In the genomic region with DNA sequence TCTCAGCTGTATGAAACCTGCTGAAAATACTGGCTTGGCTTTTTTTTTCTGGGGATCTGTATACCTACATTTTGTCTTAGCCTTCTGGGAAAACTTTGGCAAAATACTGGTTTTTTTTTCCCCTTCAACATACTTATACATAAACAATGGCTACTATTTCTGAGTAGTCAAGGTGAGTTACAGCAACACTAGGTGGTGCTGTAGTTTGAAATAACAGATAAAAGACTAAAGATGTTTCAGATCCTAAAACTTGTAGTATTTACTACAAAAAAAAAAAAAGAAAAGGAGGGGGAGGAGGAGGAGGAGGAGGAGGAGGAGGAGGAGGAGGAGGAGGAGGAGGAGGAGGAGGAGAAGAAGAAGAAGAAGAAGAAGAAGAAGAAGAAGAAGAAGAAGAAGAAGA, we compare ENCODE assay signal across 23 mouse cellular contexts.
A peak's percentile ranks its signal among the peaks of the same experiment; 100 is the strongest.
DNase-seq lines count a peak whose midpoint lies in the region; ATAC-seq and TF ChIP-seq lines count a peak whose summit lies in the region.
"Had no signal": no experiment of that assay in that cellular context is flagged by ENCODE, and none has a peak within 500 bp of the region (broad histone marks: within the 10 kb centered on the region; RNA-seq: fewer than 3 reads in every experiment).

No protein-coding gene starts in this region.

- no peak overlapping the region for H3K4me2 ChIP-seq in CH12.LX (ENCODE audit: insufficient read depth, low read depth, poor library complexity, severe bottlenecking)
- H3K4me2 ChIP-seq: embryonic facial prominence, embryonic 12.5 days; embryonic facial prominence, embryonic 15.5 days; heart, embryonic 13.5 days; hindbrain, embryonic 15.5 days had no signal

- H3K36me3 ChIP-seq in CH12.LX (replicated peaks in 1 of 2; ENCODE audit: control insufficient read depth in 1 of 2, insufficient read depth in 1 of 2, low read length in 1 of 2): no peaks in the 10 kb centered on the region
- no peaks in the 10 kb centered on the region for H3K36me3 ChIP-seq in splenic B cell, adult 2 months (ENCODE audit: control insufficient read depth, insufficient read depth, low read length, poor library complexity, severe bottlenecking)
- H3K36me3 ChIP-seq: embryonic facial prominence, embryonic 12.5 days; embryonic facial prominence, embryonic 15.5 days; G1E; heart, embryonic 10.5 days; heart, embryonic 13.5 days; hindbrain, embryonic 15.5 days had no signal

- dilution Hi-C loops in CH12.LX (cut with MboI; ENCODE audit: extremely low pct_ligation_motif_present, extremely low pct_unique_long_range_greater_than_20kb, low sequenced_read_pairs): no loop called here

- no peak for TF ChIP-seq EP300 in CH12.LX (IDR thresholded peaks at IDR 0.05; ENCODE audit: low read length)

- peaks cover 0 to 19% of the 10 kb centered on the region in 2 experiments; a peak in 2 of 4 replicates for H3K4me1 ChIP-seq in CH12.LX (ENCODE audit: control insufficient read depth in 1 of 2, insufficient read depth in 2 of 2)
- H3K4me1 ChIP-seq: embryonic facial prominence, embryonic 12.5 days; embryonic facial prominence, embryonic 15.5 days; heart, embryonic 10.5 days; heart, embryonic 13.5 days; hindbrain, embryonic 15.5 days had no signal

- DNase-seq in 416B (ENCODE audit: low read depth) (peak; percentile 20), CH12.LX (ENCODE audit: extremely low read depth) (peak; percentile 36)
- peak; percentile 50 for DNase-seq in splenic B cell, adult 2 months (ENCODE audit: low read depth, low spot score)
- no peak for DNase-seq in urinary bladder, adult 2 months (ENCODE audit: low spot score)
- DNase-seq: adrenal gland, adult 2 months; adrenal gland, postnatal 14 days; cerebellum, adult 11-12 months; cerebellum, adult 8-10 months; cerebellum, postnatal 14 days; gastrocnemius, postnatal 25 days; heart, adult 2 months; heart, postnatal 14 days; heart, postnatal 4 days had no signal

- peak; percentile 58 for TF ChIP-seq RAD21 in CH12.LX (IDR thresholded peaks at IDR 0.05; ENCODE audit: low read depth, low read length)

- no peaks in the 10 kb centered on the region for H3K79me2 ChIP-seq in CH12.LX (replicated peaks; ENCODE audit: control insufficient read depth, extremely low read depth, insufficient read depth, poor library complexity, severe bottlenecking)

- H3K27me3 ChIP-seq in CH12.LX (replicated peaks): no peaks in the 10 kb centered on the region
- H3K27me3 ChIP-seq in splenic B cell, adult 2 months (ENCODE audit: control insufficient read depth, insufficient read depth, low read length, poor library complexity, severe bottlenecking): no peaks in the 10 kb centered on the region
- H3K27me3 ChIP-seq: embryonic facial prominence, embryonic 12.5 days; embryonic facial prominence, embryonic 15.5 days; heart, embryonic 13.5 days; hindbrain, embryonic 15.5 days had no signal

- no peak overlapping the region for H3K27ac ChIP-seq in CH12.LX (ENCODE audit: insufficient read depth, low read depth)
- H3K27ac ChIP-seq: embryonic facial prominence, embryonic 12.5 days; embryonic facial prominence, embryonic 15.5 days; heart, adult 2 months; heart, embryonic 10.5 days; heart, embryonic 13.5 days; hindbrain, embryonic 15.5 days had no signal

- H3K9me3 ChIP-seq in CH12.LX (replicated peaks; ENCODE audit: low read length): no peaks in the 10 kb centered on the region
- H3K9me3 ChIP-seq: embryonic facial prominence, embryonic 12.5 days; embryonic facial prominence, embryonic 15.5 days; G1E; heart, embryonic 10.5 days; heart, embryonic 13.5 days; hindbrain, embryonic 15.5 days had no signal

- 0 out of 2 replicates have a peak, but pooled peaks have one; percentile 42 for ATAC-seq in common myeloid progenitor, adult 5-6 weeks (replicated peaks; ENCODE audit: low read depth, poor library complexity, severe bottlenecking)
- no peak for ATAC-seq in cerebellum, adult (ENCODE audit: insufficient number of reproducible peaks, low FRiP score, low TSS enrichment)
- ATAC-seq: forebrain, embryonic 14.5 days; intestine, postnatal 0 days had no signal

- no peak for TF ChIP-seq POLR2A in CH12.LX (IDR thresholded peaks at IDR 0.05; ENCODE audit: low read depth, low read length)

- in situ Hi-C loops in CH12.LX (cut with MboI; ENCODE audit: low pct_ligation_motif_present, low pct_unique_long_range_greater_than_20kb, low sequenced_read_pairs): loop anchor here (10.0 to 25.0 kb wide), 4 partner anchors 112 to 700 kb away; partner anchors contain the start of gene Sim1

- no peak overlapping the region for H3K9ac ChIP-seq in CH12.LX (ENCODE audit: insufficient read depth, low read depth)
- H3K9ac ChIP-seq: embryonic facial prominence, embryonic 12.5 days; embryonic facial prominence, embryonic 15.5 days; heart, embryonic 13.5 days; hindbrain, embryonic 15.5 days had no signal

- peak in 1 of 2 experiments; percentile 64; a peak in 2 of 4 replicates for TF ChIP-seq CTCF in CH12.LX (conservative IDR thresholded peaks at IDR 0.05 in 1 of 2, IDR thresholded peaks at IDR 0.05 in 1 of 2; ENCODE audit: low read depth in 2 of 2, low read length in 2 of 2)

- H3K4me3 ChIP-seq in CH12.LX (replicated peaks in 1 of 3; ENCODE audit: low read depth in 2 of 3, low read length in 2 of 3, poor library complexity in 1 of 3): no peak overlapping the region
- H3K4me3 ChIP-seq: embryonic facial prominence, embryonic 12.5 days; embryonic facial prominence, embryonic 15.5 days; heart, adult 2 months; heart, embryonic 10.5 days; heart, embryonic 13.5 days; hindbrain, embryonic 15.5 days had no signal

TF ChIP-seq in CH12.LX, 34 proteins besides CTCF, POLR2A, EP300 and RAD21:
- TF ChIP-seq ZC3H11A (IDR thresholded peaks at IDR 0.05; ENCODE audit: low read depth, low read length) (no peak), SMC3 (IDR thresholded peaks at IDR 0.05; ENCODE audit: low read depth, low read length) (peak; percentile 46), ZNF384 (IDR thresholded peaks at IDR 0.05; ENCODE audit: low read depth, low read length) (peak; percentile 79)
